In the genomic region with DNA sequence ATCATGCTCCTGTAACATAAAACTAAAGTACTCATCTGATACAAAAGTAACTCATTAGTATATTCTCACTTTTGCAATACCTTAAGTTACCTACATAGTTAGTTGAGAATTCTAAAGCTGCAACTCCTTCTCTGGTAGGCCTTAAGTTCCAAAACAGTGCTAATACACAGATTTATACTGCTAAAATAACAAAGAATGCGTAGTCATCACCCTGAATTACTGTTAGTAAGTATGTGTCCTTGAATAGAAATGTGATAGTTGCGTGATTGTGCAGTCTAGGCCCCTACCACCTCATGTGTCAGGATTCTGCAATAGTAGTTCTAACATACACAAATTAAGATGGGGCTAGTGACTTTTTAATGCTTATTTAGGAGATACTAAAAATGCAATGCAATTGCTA, we compare ENCODE assay signal across 8 mouse cellular contexts.
DNase-seq lines count a peak whose midpoint lies in the region; ATAC-seq and TF ChIP-seq lines count a peak whose summit lies in the region.

No protein-coding gene starts in this region.

- H3K4me1 ChIP-seq in heart, adult 2 months (ENCODE audit: control insufficient read depth, insufficient read depth, low read length) = peaks cover 21% of the 10 kb centered on the region
- peaks cover 27% of the 10 kb centered on the region for H3K4me1 ChIP-seq in heart, postnatal 0 days (ENCODE audit: control insufficient read depth, insufficient read depth)
- H3K4me1 ChIP-seq in liver, embryonic 14.5 days (replicated peaks; ENCODE audit: control insufficient read depth in 2 of 2, insufficient read depth in 2 of 2, low read length in 1 of 2) = no peaks in the 10 kb centered on the region

- peak overlapping the region; percentile 44; the same call in 1 of the 2 replicates for H3K9ac ChIP-seq in heart, adult 2 months (ENCODE audit: low read depth, low read length)
- peak overlapping the region; percentile 98 for H3K9ac ChIP-seq in heart, postnatal 0 days (replicated peaks; ENCODE audit: low read depth, low read length)
- no peak overlapping the region for H3K9ac ChIP-seq in liver, embryonic 14.5 days (replicated peaks)

- peak overlapping the region; percentile 95 for H3K4me2 ChIP-seq in heart, postnatal 0 days (ENCODE audit: low read depth, low read length)
- H3K4me2 ChIP-seq in liver, embryonic 14.5 days (ENCODE audit: low read depth) = peak overlapping the region; percentile 41

- no peaks in the 10 kb centered on the region for H3K27me3 ChIP-seq in heart, adult 2 months (ENCODE audit: control insufficient read depth, insufficient read depth, low read length)
- H3K27me3 ChIP-seq in C2C12 (ENCODE audit: control insufficient read depth, insufficient read depth, insufficient read length) = no peaks in the 10 kb centered on the region
- no peaks in the 10 kb centered on the region for H3K27me3 ChIP-seq in heart, postnatal 0 days (ENCODE audit: control insufficient read depth, insufficient read depth, low read length)
- H3K27me3 ChIP-seq in liver, embryonic 14.5 days (ENCODE audit: control insufficient read depth, insufficient read depth, low read length) = peaks cover 49% of the 10 kb centered on the region

- H3K9me3 ChIP-seq in heart, postnatal 0 days (replicated peaks; ENCODE audit: control insufficient read depth, low read length) = no peaks in the 10 kb centered on the region
- H3K9me3 ChIP-seq in liver, embryonic 14.5 days (ENCODE audit: control insufficient read depth, low read length) = no peaks in the 10 kb centered on the region

- H3K79me2 ChIP-seq in heart, adult 2 months (replicated peaks; ENCODE audit: control insufficient read depth, insufficient read depth, low read length) = peaks cover 12% of the 10 kb centered on the region
- peaks cover 72% of the 10 kb centered on the region for H3K79me2 ChIP-seq in C2C12 (ENCODE audit: control insufficient read depth, insufficient read depth)

- no peak for TF ChIP-seq POLR2A in heart, adult 2 months (IDR thresholded peaks at IDR 0.05; ENCODE audit: insufficient read depth, low read depth, low read length)

- peak overlapping the region; percentile 100 for H3K27ac ChIP-seq in heart, adult 2 months
- H3K27ac ChIP-seq in heart, postnatal 0 days (ENCODE audit: low read depth) = peak overlapping the region; percentile 69
- no peak overlapping the region for H3K27ac ChIP-seq in liver, embryonic 14.5 days

- H3K79me3 ChIP-seq in C2C12 (ENCODE audit: low read depth) = peaks cover 67% of the 10 kb centered on the region

- H3K4me3 ChIP-seq in heart, adult 2 months = peak overlapping the region; percentile 96
- H3K4me3 ChIP-seq in C2C12 (ENCODE audit: insufficient read depth, poor library complexity, severe bottlenecking) = peak overlapping the region; percentile 80
- H3K4me3 ChIP-seq in heart, postnatal 0 days (ENCODE audit: low read depth, low read length) = peak overlapping the region; percentile 97
- H3K4me3 ChIP-seq in liver, embryonic 14.5 days (ENCODE audit: insufficient read depth in 1 of 2, low read depth in 2 of 2, low read length in 2 of 2) = peak overlapping the region in 1 of 2 experiments; percentile 25; a peak in 2 of 4 replicates

- no peak for DNase-seq in heart, adult 2 months
- no peak for DNase-seq in heart, adult 11 months
- peak; percentile 17 for DNase-seq in heart, postnatal 0 days (ENCODE audit: low spot score)
- no peak for DNase-seq in liver, embryonic 14.5 days (ENCODE audit: low read depth in 3 of 3, low spot score in 3 of 3)
- no peak for DNase-seq in layer of hippocampus, postnatal 36 days
- no peak for DNase-seq in left cerebral cortex, postnatal 14 days (ENCODE audit: low spot score in 2 of 2)
- DNase-seq in testis, postnatal 14 days (ENCODE audit: low spot score) = no peak

- no peak for TF ChIP-seq CTCF in heart, adult 2 months (IDR thresholded peaks at IDR 0.05)
- no peak for TF ChIP-seq CTCF in C2C12 (IDR thresholded peaks at IDR 0.05; ENCODE audit: control insufficient read depth, insufficient read depth, insufficient read length)
- no peak for TF ChIP-seq CTCF in heart, postnatal 0 days (IDR thresholded peaks at IDR 0.05; ENCODE audit: low read depth)
- no peak for TF ChIP-seq CTCF in liver, embryonic 14.5 days (IDR thresholded peaks at IDR 0.05; ENCODE audit: low read depth)

- intact Hi-C loops in heart, adult 2 months (cut with DNase I) = loop anchor here (10.0 kb wide), 1 partner anchor 438 kb away; no protein-coding TSS in a partner anchor
- intact Hi-C loops in left cerebral cortex, postnatal 14 days (cut with DNase I) = no loop called here

- peaks cover 30% of the 10 kb centered on the region for H3K36me3 ChIP-seq in heart, adult 2 months (ENCODE audit: control insufficient read depth, insufficient read depth, low read length)
- H3K36me3 ChIP-seq in C2C12 (ENCODE audit: control insufficient read depth, insufficient read depth) = peaks cover 14% of the 10 kb centered on the region
- peaks cover 8% of the 10 kb centered on the region for H3K36me3 ChIP-seq in heart, postnatal 0 days (replicated peaks; ENCODE audit: control insufficient read depth, insufficient read depth, low read length)
- no peaks in the 10 kb centered on the region for H3K36me3 ChIP-seq in liver, embryonic 14.5 days (replicated peaks; ENCODE audit: control insufficient read depth, insufficient read depth, low read depth)

- TF ChIP-seq EP300 in heart, adult 2 months (IDR thresholded peaks at IDR 0.05; ENCODE audit: insufficient read depth, low read depth, low read length) = no peak
- TF ChIP-seq EP300 in heart, postnatal 0 days (IDR thresholded peaks at IDR 0.05; ENCODE audit: low read depth) = no peak
- no peak for TF ChIP-seq EP300 in liver, embryonic 14.5 days (IDR thresholded peaks at IDR 0.05; ENCODE audit: low read depth)

- no peak overlapping the region for H3ac ChIP-seq in C2C12 (ENCODE audit: control insufficient read depth, insufficient read length, low read depth)

- no peak for ATAC-seq in heart, postnatal 0 days (ENCODE audit: insufficient read depth, low read depth)
- no peak for ATAC-seq in liver, embryonic 14.5 days (ENCODE audit: insufficient read depth)

- WGBS in heart, adult 2 months = 11% methylated on average over 2 of the region's 2 CpGs
- 5% methylated on average over 2 of the region's 2 CpGs for WGBS in heart, postnatal 0 days
- WGBS in liver, embryonic 14.5 days (ENCODE audit: insufficient replicate concordance) = 54% methylated on average over 2 of the region's 2 CpGs

TF ChIP-seq in C2C12, 6 proteins besides CTCF, POLR2A, EP300 and RAD21:
- TF ChIP-seq MYOD1 (IDR thresholded peaks at IDR 0.05; ENCODE audit: control insufficient read depth, insufficient read length, low read depth) = no peak
- no peak for TF ChIP-seq MAX (IDR thresholded peaks at IDR 0.05)
- no peak for TF ChIP-seq MYOG (IDR thresholded peaks at IDR 0.05; ENCODE audit: control insufficient read depth, extremely low read depth, insufficient read length)
- TF ChIP-seq CEBPB (IDR thresholded peaks at IDR 0.05; ENCODE audit: low read depth) = no peak
- no peak for TF ChIP-seq FOSL1 (IDR thresholded peaks at IDR 0.05; ENCODE audit: insufficient read depth, low read length, poor library complexity, severe bottlenecking)
- no peak for TF ChIP-seq USF1 (IDR thresholded peaks at IDR 0.05; ENCODE audit: low read depth)
TF ChIP-seq in C2C12: peak in this region for 0.
